Mouse (Mus musculus) right cerebral cortex, postnatal 14 days (tissue): ENCODE data around the gene Prr13.
A peak's percentile ranks its signal among the peaks of the same experiment; 100 is the strongest.

ENCODE experiments used
- DNase-seq: peaks from one replicate; pipeline ENCODE4 v3.0.0; 2022

The Prr13 gene

GRCm38 (mm10) chr15:102458904-102459317 lies at the start of gene Prr13:
Gene Prr13, plus strand, starts transcription at chr15:102459028.
- DNase-seq: peak; percentile 83

GRCm38 (mm10) chr15:102409286-102409685 lies 49.5 kb upstream of the Prr13 start:
- no peak for DNase-seq

- DNase-seq: no peak
These were observed 47.8 kb upstream of the Prr13 start for GRCm38 (mm10) chr15:102411077-102411476.

GRCm38 (mm10) chr15:102413687-102414086 lies 45.1 kb upstream of the Prr13 start:
- no peak for DNase-seq

GRCm38 (mm10) chr15:102417524-102417923 lies 41.3 kb upstream of the Prr13 start:
- DNase-seq: no peak

GRCm38 (mm10) chr15:102420986-102421385 lies 37.8 kb upstream of the Prr13 start:
- DNase-seq: no peak

- DNase-seq: no peak
These were observed 37.4 kb upstream of the Prr13 start for GRCm38 (mm10) chr15:102421437-102421836.

- DNase-seq: no peak
These were observed 35.1 kb upstream of the Prr13 start for GRCm38 (mm10) chr15:102423602-102424240.

GRCm38 (mm10) chr15:102424657-102425056 lies 34.2 kb upstream of the Prr13 start:
- no peak for DNase-seq

- DNase-seq: no peak
These were observed 31.9 kb upstream of the Prr13 start for GRCm38 (mm10) chr15:102426963-102427362.

- DNase-seq: no peak
These were observed 26.8 kb upstream of the Prr13 start for GRCm38 (mm10) chr15:102432046-102432445.

- DNase-seq: no peak
These were observed 25.7 kb upstream of the Prr13 start for GRCm38 (mm10) chr15:102433173-102433572.

- peak; percentile 80 for DNase-seq
These were observed 16.3 kb upstream of the Prr13 start for GRCm38 (mm10) chr15:102442490-102442889.

- no peak for DNase-seq
These were observed 13.7 kb upstream of the Prr13 start, which contains the start of gene Amhr2 for GRCm38 (mm10) chr15:102445146-102445545. Gene Amhr2, plus strand, starts transcription at chr15:102445367.

GRCm38 (mm10) chr15:102446448-102446847 lies 12.4 kb upstream of the Prr13 start:
- DNase-seq: no peak

- no peak for DNase-seq
These were observed 9.5 kb upstream of the Prr13 start for GRCm38 (mm10) chr15:102449366-102449765.

- DNase-seq: no peak
These were observed 7.9 kb upstream of the Prr13 start for GRCm38 (mm10) chr15:102450928-102451327.

GRCm38 (mm10) chr15:102451666-102452430 lies 7.0 kb upstream of the Prr13 start:
- no peak for DNase-seq

- DNase-seq: no peak
These were observed 2.8 kb upstream of the Prr13 start for GRCm38 (mm10) chr15:102455993-102456392.

- DNase-seq: no peak
These were observed 635 bp upstream of the Prr13 start for GRCm38 (mm10) chr15:102458050-102458736.

- DNase-seq: no peak
These were observed 553 bp downstream of the Prr13 start for GRCm38 (mm10) chr15:102459381-102459780.

GRCm38 (mm10) chr15:102459847-102460246 lies 1.0 kb downstream of the Prr13 start:
- DNase-seq: no peak

GRCm38 (mm10) chr15:102460409-102460808 lies 1.6 kb downstream of the Prr13 start:
- DNase-seq: no peak

GRCm38 (mm10) chr15:102460971-102461370 lies 2.1 kb downstream of the Prr13 start:
- no peak for DNase-seq
